Mouse (Mus musculus) bone marrow macrophage, adult 2 months (primary cell): ENCODE results near the gene Gas2l1.

Experiments used
- CTCF ChIP-seq: IDR thresholded peaks from 2 replicates; pipeline ENCODE4 v1.5.1; 2012; ENCODE audit warnings: low read depth, mild to moderate bottlenecking, low read length, moderate library complexity
- POLR2A ChIP-seq: IDR thresholded peaks from 2 replicates; pipeline ENCODE4 v1.6.1; 2012; ENCODE audit warnings: mild to moderate bottlenecking, low read depth, low read length, borderline replicate concordance

- TF ChIP-seq POLR2A, result no peak
- no peak for TF ChIP-seq CTCF
These were observed 26.6 kb upstream of the Gas2l1 start for GRCm38 (mm10) chr11:5091706-5092105.
